Mouse (Mus musculus): ENCODE data around the gene Mcm9. TPM values are rescaled to one million over a fixed set of nuclear protein-coding genes. Genes with fewer than 3 reads are reported as not detected.
"Not testable (repeated sequence)": the region's sequence is repeated elsewhere in the genome, so short reads cannot be mapped to it uniquely, and the experiment has no call there.

Mcm9 gene
- polyA plus RNA-seq (2016; fragmentation: Nextera tagmentation; extraction: Ambion mirVana) = 15.6 and 17.1 TPM in 2 replicates

GRCm38 (mm10) chr10:53630339-53630738 lies at the start of gene Mcm9:
TSS of gene Mcm9 (minus strand) at chr10:53630439.
- H3K27ac ChIP-seq (replicated peaks) = peak within 1 kb of the TSS; percentile 81
- H3K27me3 ChIP-seq; H3K4me1 ChIP-seq; H3K36me3 ChIP-seq; ATAC-seq (ENCODE audit: low FRiP score, low read depth); H3K9me3 ChIP-seq: not testable (repeated sequence)
- WGBS = 61% methylated on average over 10 of the region's 10 CpGs
- peak within 1 kb of the TSS; percentile 46 for H3K4me2 ChIP-seq (replicated peaks)
- peak within 1 kb of the TSS; percentile 71 for H3K9ac ChIP-seq (replicated peaks)
- H3K4me3 ChIP-seq = peak within 1 kb of the TSS; percentile 81

DNA sequence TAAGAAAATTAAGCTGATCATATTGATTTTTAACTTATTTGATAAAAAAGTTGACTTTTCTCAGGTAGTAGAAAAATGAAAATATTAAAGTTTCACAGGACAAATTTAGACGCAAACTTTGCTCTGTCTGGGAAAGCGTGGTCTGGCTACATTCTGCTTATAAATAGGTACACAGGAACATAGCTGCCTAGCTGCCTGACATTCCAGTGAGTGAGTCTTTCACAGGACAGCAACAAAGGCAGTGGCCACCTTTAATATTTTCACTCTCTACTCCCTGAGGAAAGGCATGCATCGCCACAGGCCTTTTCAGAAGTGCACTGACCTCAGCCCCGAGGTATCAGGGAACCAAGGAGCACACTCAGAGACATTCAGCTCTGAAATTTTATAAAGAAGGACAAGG lies 31.5 kb upstream of the Mcm9 start:
- Histone ChIP-seq H3K4me3 (no peak overlapping the region), H3K9ac (replicated peaks) (no peak overlapping the region), H3K4me1 (no peaks in the 10 kb centered on the region), H3K27me3 (no peaks in the 10 kb centered on the region), H3K27ac (replicated peaks) (no peak overlapping the region), H3K36me3 (no peaks in the 10 kb centered on the region), H3K4me2 (replicated peaks) (no peak overlapping the region), H3K9me3 (no peaks in the 10 kb centered on the region)
- no peak for ATAC-seq (ENCODE audit: low FRiP score, low read depth)
- 79% methylated on average over 4 of the region's 4 CpGs for WGBS

- H3K9ac ChIP-seq (replicated peaks); H3K4me3 ChIP-seq; H3K27ac ChIP-seq (replicated peaks); H3K27me3 ChIP-seq; ATAC-seq (ENCODE audit: low FRiP score, low read depth); H3K4me1 ChIP-seq; H3K36me3 ChIP-seq; H3K9me3 ChIP-seq; H3K4me2 ChIP-seq (replicated peaks): not testable (repeated sequence)
- WGBS = 82% methylated on average over 5 of the region's 5 CpGs
Observed at GRCm38 (mm10) chr10:53654239-53654638, 24.0 kb upstream of the Mcm9 start.

GRCm38 (mm10) chr10:53650683-53651082 lies 20.4 kb upstream of the Mcm9 start:
- Histone ChIP-seq H3K9ac (replicated peaks) (no peak overlapping the region), H3K27me3 (no peaks in the 10 kb centered on the region), H3K9me3 (no peaks in the 10 kb centered on the region), H3K4me2 (replicated peaks) (no peak overlapping the region), H3K4me3 (no peak overlapping the region), H3K36me3 (0 out of 2 replicates have a peak, but pooled peaks cover 2% of the 10 kb centered on the region), H3K27ac (replicated peaks) (no peak overlapping the region), H3K4me1 (no peaks in the 10 kb centered on the region)
- 89% methylated on average over 2 of the region's 2 CpGs for WGBS
- no peak for ATAC-seq (ENCODE audit: low FRiP score, low read depth)

- Histone ChIP-seq H3K27me3 (no peaks in the 10 kb centered on the region), H3K4me2 (replicated peaks) (no peak overlapping the region), H3K4me1 (no peaks in the 10 kb centered on the region), H3K9me3 (no peaks in the 10 kb centered on the region), H3K27ac (replicated peaks) (no peak overlapping the region), H3K36me3 (no peaks in the 10 kb centered on the region), H3K4me3 (no peak overlapping the region), H3K9ac (replicated peaks) (no peak overlapping the region)
- ATAC-seq (ENCODE audit: low FRiP score, low read depth) = peak; percentile 74
Observed at GRCm38 (mm10) chr10:53641507-53641906, 11.3 kb upstream of the Mcm9 start.

- Histone ChIP-seq H3K27ac (replicated peaks) (no peak overlapping the region), H3K36me3 (no peaks in the 10 kb centered on the region), H3K9me3 (no peaks in the 10 kb centered on the region), H3K27me3 (no peaks in the 10 kb centered on the region), H3K4me2 (replicated peaks) (no peak overlapping the region), H3K4me3 (no peak overlapping the region), H3K4me1 (no peaks in the 10 kb centered on the region), H3K9ac (replicated peaks) (no peak overlapping the region)
- 90% methylated on average over 13 of the region's 13 CpGs for WGBS
- ATAC-seq (ENCODE audit: low FRiP score, low read depth) = no peak
Observed at GRCm38 (mm10) chr10:53635246-53635971, 5.2 kb upstream of the Mcm9 start.

DNA sequence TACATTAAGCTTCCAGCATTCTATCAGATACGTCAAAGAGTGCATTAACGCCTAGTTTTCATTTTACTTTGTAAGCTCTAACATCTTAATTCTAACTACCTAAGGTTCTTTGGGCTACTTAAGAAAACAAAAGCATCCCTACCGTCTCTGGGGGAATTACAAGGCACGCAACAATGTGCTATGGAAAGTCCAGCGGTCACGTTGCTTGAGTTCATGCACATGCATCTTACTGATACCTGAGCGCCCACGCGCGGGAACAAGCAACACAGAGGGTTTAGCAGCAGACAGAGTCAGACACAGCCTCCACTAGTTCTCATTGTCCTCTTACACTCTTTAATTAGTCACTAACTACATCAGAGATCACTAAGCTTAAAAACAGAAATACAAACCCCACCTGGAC lies 3.9 kb upstream of the Mcm9 start:
- Histone ChIP-seq H3K9ac (replicated peaks) (no peak overlapping the region), H3K4me1 (no peaks in the 10 kb centered on the region), H3K4me3 (no peak overlapping the region), H3K4me2 (replicated peaks) (no peak overlapping the region), H3K9me3 (no peaks in the 10 kb centered on the region), H3K27ac (replicated peaks) (no peak overlapping the region), H3K27me3 (no peaks in the 10 kb centered on the region), H3K36me3 (no peaks in the 10 kb centered on the region)
- WGBS = 70% methylated on average over 10 of the region's 10 CpGs
- ATAC-seq (ENCODE audit: low FRiP score, low read depth) = no peak

DNA sequence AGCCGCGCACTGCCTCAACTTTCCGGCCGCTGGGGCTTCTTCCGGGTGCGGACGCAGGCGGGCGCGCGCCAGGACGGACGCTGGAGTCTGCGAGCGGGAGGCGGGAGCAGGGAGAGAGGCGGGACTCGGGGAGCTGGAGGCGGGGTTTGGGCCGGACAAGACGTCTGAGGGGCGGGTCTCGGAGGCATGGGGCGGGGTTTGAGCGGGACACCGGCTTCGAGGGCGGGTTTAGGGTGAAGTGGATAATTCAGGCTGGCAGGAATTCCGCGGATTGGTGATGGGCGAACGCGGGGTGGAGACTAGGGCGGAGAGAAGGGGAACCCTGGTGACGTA lies 355 bp downstream of the Mcm9 start:
- WGBS = 0% methylated on average over 33 of the region's 35 CpGs
- ATAC-seq (ENCODE audit: low FRiP score, low read depth) = peak; percentile 97
- H3K9ac ChIP-seq (replicated peaks) = peak overlapping the region; percentile 71
- H3K4me2 ChIP-seq (replicated peaks) = peak overlapping the region; percentile 46
- H3K36me3 ChIP-seq = peaks cover 2% of the 10 kb centered on the region; the same call in 1 of the 2 replicates
- H3K27me3 ChIP-seq = no peaks in the 10 kb centered on the region
- 0 out of 2 replicates have a peak, but pooled peaks cover 2% of the 10 kb centered on the region for H3K4me1 ChIP-seq
- H3K4me3 ChIP-seq = peak overlapping the region; percentile 81
- H3K27ac ChIP-seq (replicated peaks) = peak overlapping the region; percentile 81
- no peaks in the 10 kb centered on the region for H3K9me3 ChIP-seq

DNA sequence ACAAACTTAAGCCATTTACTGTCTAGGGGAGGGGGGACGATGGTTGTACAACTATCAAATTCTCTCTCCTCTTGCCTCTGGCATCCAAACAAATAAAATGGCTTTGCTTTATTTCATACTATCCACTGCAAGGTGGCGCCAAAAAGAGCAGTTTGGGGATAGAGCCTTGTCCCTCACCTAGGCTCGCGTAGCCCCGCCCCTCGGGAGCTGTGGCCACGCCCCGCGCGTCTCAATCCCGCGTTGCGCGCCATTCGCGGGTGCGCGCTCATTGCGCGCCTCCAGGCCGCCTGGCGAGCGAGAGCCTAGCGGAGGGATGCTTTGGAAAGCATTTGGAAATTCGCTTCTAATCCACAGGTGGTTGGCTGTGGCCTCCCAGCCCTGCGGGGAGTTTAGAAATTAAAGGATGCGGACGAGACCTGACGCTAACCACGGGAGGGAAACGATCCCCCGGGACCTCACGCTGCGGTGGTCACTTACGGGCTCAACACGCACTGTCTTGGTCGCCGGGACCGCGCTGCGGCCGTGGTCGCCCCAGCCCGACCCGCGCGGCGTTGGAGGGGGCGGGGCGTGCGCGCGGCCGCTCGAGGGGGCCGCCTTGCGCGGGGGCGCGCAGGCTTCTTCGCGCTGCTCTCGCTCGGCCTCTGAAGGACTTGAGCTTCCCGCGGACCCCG lies 857 bp downstream of the Mcm9 start:
- under 1% methylated on average over 60 of the region's 67 CpGs for WGBS
- peak; percentile 86 for ATAC-seq (ENCODE audit: low FRiP score, low read depth)
- Histone ChIP-seq H3K27ac (replicated peaks) (peak overlapping the region; percentile 81), H3K4me1 (0 out of 2 replicates have a peak, but pooled peaks cover 2% of the 10 kb centered on the region), H3K9ac (replicated peaks) (peak overlapping the region; percentile 71), H3K36me3 (peaks cover 5% of the 10 kb centered on the region; the same call in 1 of the 2 replicates), H3K4me2 (replicated peaks) (peak overlapping the region; percentile 46), H3K27me3 (no peaks in the 10 kb centered on the region), H3K9me3 (no peaks in the 10 kb centered on the region), H3K4me3 (peak overlapping the region; percentile 81)

- 87% methylated on average over 8 of the region's 8 CpGs for WGBS
- no peak overlapping the region for H3K27ac ChIP-seq (replicated peaks)
- ATAC-seq (ENCODE audit: low FRiP score, low read depth) = no peak
- H3K9me3 ChIP-seq = no peaks in the 10 kb centered on the region
- no peak overlapping the region for H3K4me3 ChIP-seq
- H3K9ac ChIP-seq (replicated peaks) = no peak overlapping the region
- no peak overlapping the region for H3K4me2 ChIP-seq (replicated peaks)
- H3K4me1 ChIP-seq = no peaks in the 10 kb centered on the region
- H3K36me3 ChIP-seq = peaks cover 38% of the 10 kb centered on the region
- H3K27me3 ChIP-seq = no peaks in the 10 kb centered on the region
Observed at GRCm38 (mm10) chr10:53615850-53616616, 14.2 kb downstream of the Mcm9 start.

DNA sequence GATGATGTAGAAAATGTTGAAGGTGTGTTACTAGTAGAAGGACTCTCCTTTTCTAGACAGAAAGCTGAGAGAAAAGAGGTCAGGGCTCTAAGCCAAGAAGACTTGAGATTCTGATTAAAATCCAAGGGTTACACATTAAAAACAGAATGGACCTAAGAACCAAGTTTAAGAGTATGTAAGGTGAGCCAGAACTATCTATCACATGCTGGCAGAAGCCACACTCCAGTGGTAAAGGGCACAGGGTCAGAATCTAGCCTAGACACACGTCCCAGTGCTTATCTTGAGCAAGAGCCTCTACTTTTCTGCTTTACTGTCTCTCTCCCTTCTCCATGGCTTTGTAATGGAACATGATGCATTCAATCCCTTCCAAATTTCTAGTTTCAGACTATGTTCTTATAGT lies 16.3 kb downstream of the Mcm9 start:
- Histone ChIP-seq H3K27me3 (no peaks in the 10 kb centered on the region), H3K9ac (replicated peaks) (no peak overlapping the region), H3K4me2 (replicated peaks) (no peak overlapping the region), H3K4me1 (no peaks in the 10 kb centered on the region), H3K36me3 (peaks cover 43% of the 10 kb centered on the region), H3K27ac (replicated peaks) (no peak overlapping the region), H3K9me3 (no peaks in the 10 kb centered on the region), H3K4me3 (no peak overlapping the region)
- no peak for ATAC-seq (ENCODE audit: low FRiP score, low read depth)
- 100% methylated on average over 1 of the region's 1 CpGs for WGBS

- Histone ChIP-seq H3K9me3 (no peaks in the 10 kb centered on the region), H3K4me2 (replicated peaks) (no peak overlapping the region), H3K27ac (replicated peaks) (no peak overlapping the region), H3K27me3 (no peaks in the 10 kb centered on the region), H3K4me3 (no peak overlapping the region), H3K36me3 (peaks cover 56% of the 10 kb centered on the region), H3K9ac (replicated peaks) (no peak overlapping the region), H3K4me1 (no peaks in the 10 kb centered on the region)
- WGBS = 68% methylated on average over 1 of the region's 1 CpGs
- no peak for ATAC-seq (ENCODE audit: low FRiP score, low read depth)
Observed at GRCm38 (mm10) chr10:53612172-53612571, 18.1 kb downstream of the Mcm9 start.

Data from midbrain, embryonic 12.5 days (tissue).